Mouse (Mus musculus): Measurements from ENCODE around the gene Slc10a4.
"Not testable (repeated sequence)": the region's sequence is repeated elsewhere in the genome, so short reads cannot be mapped to it uniquely, and the experiment has no call there.

Gene Slc10a4

DNA sequence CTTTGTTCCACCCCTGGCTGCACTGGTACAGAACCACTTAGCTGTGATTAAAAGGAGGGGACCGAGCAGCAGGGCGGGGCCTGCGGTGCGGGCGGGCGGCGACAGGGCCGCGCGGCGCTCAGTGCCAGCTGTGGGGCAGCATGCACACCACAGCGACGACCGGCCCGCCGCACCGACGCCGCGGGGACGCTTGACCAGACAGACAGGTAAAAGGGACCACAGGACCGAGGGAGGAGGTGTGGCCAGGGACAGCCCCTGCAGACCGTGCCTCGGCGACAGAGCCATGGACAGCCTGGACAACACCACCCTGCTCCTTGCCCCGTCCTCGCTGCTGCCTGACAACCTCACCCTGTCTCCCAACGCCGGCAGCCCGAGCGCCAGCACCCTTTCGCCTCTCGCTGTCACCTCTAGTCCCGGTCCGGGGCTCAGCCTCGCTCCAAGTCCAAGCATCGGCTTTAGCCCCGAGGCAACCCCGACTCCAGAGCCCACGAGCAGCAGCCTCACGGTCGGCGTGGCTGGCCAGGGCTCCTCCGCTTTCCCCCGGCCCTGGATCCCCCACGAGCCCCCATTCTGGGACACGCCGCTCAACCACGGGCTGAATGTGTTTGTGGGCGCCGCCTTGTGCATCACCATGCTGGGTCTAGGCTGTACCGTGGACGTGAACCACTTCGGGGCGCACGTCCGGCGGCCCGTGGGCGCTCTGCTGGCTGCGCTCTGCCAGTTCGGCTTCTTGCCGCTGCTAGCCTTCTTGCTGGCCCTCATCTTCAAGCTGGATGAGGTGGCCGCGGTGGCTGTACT, at the start of gene Slc10a4:
Slc10a4 (plus strand) TSS at position 100 of the 798 bp plus-strand sequence.
- peak in 1 of 2 experiments; percentile 18 for DNase-seq (ENCODE audit: low spot score in 2 of 2)

- DNase-seq (ENCODE audit: low spot score in 2 of 2) = no peak
These were observed 49.4 kb upstream of the Slc10a4 start for GRCm38 (mm10) chr5:72957281-72957680.

- no peak for DNase-seq (ENCODE audit: low spot score in 2 of 2)
These were observed 46.6 kb upstream of the Slc10a4 start for GRCm38 (mm10) chr5:72960096-72960495.

DNA sequence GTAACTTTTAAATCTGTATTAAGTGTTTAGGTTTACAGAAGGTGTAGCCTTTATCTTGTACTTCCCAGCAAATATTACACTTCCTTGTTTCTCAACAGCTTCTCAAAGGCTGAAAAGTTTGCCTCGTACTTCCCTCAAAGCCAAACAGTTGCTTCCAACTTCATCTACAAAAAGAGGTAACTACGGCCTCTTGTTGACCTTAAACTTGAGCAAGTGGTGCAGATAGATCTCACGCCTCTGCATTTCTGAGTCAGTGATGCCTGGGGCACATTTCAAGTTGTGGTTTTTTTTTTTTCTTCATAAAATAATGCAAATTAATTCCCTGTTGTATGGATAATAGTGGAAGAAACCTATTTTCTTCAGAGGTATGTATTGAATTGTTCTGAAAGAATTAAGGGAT, 41.0 kb upstream of the Slc10a4 start:
- DNase-seq (ENCODE audit: low spot score in 2 of 2) = no peak

- DNase-seq (ENCODE audit: low spot score in 2 of 2) = no peak
These were observed 34.2 kb upstream of the Slc10a4 start for GRCm38 (mm10) chr5:72972435-72972834.

- DNase-seq (ENCODE audit: low spot score in 2 of 2) = no peak
These were observed 33.7 kb upstream of the Slc10a4 start for GRCm38 (mm10) chr5:72972934-72973333.

DNA sequence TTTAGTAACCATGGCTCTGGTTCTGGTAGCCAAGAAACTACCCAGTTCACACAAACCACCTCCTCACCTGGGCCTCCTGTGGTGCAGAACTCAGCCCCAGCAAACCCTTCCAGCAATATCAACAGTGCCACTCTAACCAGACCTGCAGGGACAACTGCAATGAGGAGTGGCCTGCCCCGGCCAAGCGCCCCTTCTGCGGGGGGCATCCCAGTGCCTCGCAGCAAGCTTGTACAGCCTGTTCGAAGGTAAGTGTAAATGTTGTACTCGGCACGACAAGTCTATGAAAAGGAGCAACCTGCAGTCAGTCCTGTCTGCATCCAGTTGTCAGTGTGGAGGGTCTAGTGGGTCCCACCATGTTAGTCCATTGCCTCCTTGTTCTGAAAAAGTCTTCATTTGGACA, 32.1 kb upstream of the Slc10a4 start, which contains the start of gene Gm10135:
Gm10135 (minus strand) TSS at position 101 of the 400 bp plus-strand sequence.
- DNase-seq (ENCODE audit: low spot score in 2 of 2) = no peak

- no peak for DNase-seq (ENCODE audit: low spot score in 2 of 2)
These were observed 30.7 kb upstream of the Slc10a4 start for GRCm38 (mm10) chr5:72975996-72976395.

DNA sequence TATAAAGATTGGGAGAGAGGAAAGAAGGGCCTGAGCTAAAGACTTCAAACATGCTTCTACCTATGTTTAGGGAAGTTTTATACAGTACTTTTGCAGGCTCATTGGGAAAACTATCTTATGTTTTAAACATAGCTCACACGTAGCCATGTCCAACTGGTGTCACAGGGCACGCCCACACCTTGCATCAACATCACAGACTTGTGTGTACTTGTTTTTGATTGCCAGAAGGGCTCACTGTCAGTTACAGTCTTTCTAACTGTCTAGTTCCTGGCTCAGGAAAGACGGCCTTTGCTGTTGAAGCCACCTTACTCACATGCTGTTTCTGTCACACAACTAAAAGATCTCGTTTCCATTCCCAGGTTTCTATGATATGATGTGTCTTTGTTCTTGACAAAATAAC, 30.1 kb upstream of the Slc10a4 start:
- DNase-seq (ENCODE audit: low spot score in 2 of 2) = no peak

DNA sequence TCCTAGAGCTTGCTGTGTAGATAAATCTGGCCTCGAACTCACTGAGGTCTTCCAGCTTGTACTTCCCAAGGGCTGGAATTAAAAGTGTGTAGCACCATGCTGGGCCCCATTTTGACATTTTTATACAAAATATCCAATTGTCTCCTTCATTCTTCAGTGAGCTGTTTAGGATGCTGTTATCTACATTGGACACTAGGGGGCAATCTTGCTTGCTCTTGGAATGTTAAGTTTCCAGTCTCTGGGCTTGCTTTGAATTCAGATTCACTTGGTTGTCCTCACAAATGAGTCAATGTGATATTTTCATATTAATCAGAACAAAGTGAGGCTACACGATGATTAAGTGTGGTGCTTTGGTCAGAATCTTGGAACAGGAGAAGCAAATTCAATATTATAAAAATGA, 22.6 kb upstream of the Slc10a4 start:
- DNase-seq (ENCODE audit: low spot score in 2 of 2) = no peak

GRCm38 (mm10) chr5:72987786-72988185, 18.9 kb upstream of the Slc10a4 start:
- no peak for DNase-seq (ENCODE audit: low spot score in 2 of 2)

DNA sequence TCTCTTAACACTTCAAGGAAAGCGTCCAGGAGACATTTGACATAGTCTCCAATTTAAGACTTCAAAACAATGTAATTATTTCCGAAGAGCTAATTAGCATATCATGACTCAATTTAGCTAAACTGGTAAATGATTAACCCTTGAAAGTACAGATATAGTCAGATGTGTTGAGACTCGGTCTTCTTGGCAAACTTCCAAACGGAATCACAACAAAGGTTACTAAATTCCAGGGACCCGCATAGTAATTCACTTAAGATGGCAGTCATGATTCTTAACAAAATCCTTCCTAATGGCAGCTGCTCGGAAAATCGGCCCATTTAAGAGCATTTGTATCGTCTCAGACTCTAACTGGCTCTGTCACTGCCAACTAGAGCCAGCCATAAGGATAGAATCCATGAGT, 16.9 kb upstream of the Slc10a4 start:
- no peak for DNase-seq (ENCODE audit: low spot score in 2 of 2)

DNA sequence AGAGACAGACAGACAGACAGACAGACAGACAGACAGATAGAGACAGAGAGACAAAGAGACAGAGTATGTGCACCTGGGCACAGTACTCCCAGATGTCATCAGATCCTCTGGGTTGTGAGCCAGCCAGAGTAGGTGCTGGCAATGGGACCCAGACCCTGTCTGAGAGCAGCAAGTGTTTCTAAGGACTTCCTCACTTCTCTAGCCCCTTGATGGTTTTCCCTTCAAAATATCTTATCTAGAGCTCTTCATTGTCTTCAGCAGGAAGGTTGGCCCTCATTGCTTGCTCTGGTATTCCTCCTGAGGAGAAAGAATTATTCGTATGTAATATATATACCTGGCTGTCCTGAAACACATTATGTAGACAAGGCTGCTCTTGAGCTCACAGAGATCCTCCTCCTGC, 14.2 kb upstream of the Slc10a4 start:
- DNase-seq (ENCODE audit: low spot score in 2 of 2) = no peak

DNA sequence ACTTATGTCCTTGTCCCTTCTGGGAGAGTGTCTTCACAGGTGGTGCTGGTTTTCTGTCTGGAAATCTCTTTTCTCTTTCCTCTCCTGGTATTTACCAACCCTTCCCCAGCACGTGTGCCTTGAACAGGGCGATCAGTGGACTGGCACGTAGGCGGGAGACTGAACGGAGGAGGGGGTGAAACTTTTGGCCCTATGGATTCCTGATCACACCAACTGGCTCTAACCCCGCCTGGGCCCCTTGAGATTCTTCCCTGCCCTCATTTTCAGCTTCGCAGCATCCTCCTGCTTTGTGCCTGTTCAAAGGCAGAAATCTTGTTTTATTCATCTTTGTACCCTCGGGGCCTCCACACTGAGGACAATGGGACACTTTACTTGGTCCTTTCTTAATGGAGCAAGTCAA, 12.3 kb upstream of the Slc10a4 start:
- no peak for DNase-seq (ENCODE audit: low spot score in 2 of 2)

DNA sequence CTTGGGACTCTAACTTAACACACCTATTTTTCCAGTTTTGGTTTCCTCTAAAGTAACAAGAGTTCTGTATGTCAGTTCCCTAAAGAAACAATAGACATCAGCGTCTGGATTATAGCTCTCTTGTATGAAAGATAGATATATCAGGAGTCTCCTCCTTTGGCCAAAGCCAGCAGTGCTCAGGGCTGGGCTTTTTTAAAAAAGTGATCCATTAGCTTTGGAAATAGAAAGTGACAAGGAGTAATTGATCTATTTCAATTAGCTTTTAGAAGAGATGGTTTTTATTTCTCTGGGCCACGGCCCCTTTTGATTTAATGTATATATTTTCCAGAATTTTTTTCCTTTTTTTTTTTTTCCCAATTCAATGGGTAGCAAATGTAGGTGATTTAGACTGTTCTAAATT, 11.8 kb upstream of the Slc10a4 start:
- no peak for DNase-seq (ENCODE audit: low spot score in 2 of 2)

GRCm38 (mm10) chr5:72995379-72995778, 11.3 kb upstream of the Slc10a4 start:
- no peak for DNase-seq (ENCODE audit: low spot score in 2 of 2)

DNA sequence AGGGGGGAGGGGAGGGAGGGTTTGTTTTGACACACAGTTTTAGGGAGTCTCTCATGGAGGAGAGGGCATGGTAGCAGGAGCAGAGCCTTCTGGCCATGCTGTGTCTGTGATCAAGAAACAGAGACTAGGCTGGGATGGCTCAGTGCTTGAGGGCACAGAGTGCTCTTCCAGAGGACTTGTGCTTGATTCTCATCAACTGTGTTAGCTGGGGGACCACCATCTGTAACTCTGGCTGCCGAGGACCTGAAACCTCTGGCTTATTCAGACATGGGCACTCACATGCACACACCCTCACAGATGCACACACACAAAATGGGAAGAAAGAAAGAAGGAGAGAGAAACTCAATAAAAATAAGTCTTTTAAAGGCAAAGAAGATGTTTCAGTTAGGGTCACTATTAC, 8.1 kb upstream of the Slc10a4 start:
- DNase-seq (ENCODE audit: low spot score in 2 of 2) = not testable (repeated sequence)

DNA sequence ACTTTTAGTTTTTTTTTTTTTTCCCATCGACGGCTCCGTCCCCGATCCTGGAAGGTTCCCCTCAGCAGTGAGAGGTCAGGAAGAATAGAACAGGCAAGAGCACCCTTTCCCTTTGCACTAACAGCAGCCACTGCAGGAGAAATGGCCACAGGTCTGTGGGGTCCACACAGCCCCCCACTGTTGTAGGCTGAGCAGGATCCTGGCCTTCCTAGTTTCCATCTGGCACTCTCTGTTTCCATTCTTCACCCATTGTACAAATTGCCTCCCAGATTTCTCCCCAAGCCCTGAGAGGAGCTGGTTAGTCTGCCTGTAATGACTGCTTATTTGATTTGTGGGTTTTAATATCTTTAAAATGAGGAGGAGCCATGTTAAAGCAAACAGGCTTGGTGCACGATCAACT, 2.6 kb upstream of the Slc10a4 start:
- DNase-seq (ENCODE audit: low spot score in 2 of 2) = no peak

GRCm38 (mm10) chr5:73007582-73007959, 888 bp downstream of the Slc10a4 start:
- no peak for DNase-seq (ENCODE audit: low spot score in 2 of 2)

GRCm38 (mm10) chr5:73008230-73008629, 1.5 kb downstream of the Slc10a4 start:
- DNase-seq (ENCODE audit: low spot score in 2 of 2) = not testable (repeated sequence)

DNA sequence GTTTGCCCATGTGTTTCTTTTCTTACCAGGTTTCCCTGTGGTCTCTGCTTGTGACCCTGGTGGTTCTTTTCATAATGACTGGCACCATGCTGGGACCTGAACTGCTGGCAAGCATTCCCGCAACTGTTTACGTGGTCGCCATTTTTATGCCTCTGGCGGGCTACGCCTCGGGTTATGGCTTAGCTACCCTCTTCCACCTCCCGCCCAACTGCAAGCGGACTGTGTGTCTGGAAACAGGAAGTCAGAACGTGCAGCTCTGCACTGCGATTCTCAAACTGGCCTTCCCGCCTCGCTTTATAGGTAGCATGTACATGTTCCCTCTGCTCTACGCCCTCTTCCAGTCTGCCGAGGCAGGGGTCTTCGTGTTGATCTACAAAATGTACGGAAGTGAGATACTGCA, 5.1 kb downstream of the Slc10a4 start:
- DNase-seq (ENCODE audit: low spot score in 2 of 2) = not testable (repeated sequence)

GRCm38 (mm10) chr5:73012884-73013610, 6.4 kb downstream of the Slc10a4 start:
- DNase-seq (ENCODE audit: low spot score in 2 of 2) = not testable (repeated sequence)
